Mouse (Mus musculus) testis, adult 2 months (tissue): ENCODE results near the gene Per1.

Source experiments
- CTCF ChIP-seq: fragments of 200-500 bp; IDR thresholded peaks from 2 replicates; pipeline ENCODE4 v1.5.1; 2012; ENCODE audit warnings: low read depth, mild to moderate bottlenecking, inconsistent platforms, low read length, moderate library complexity; ENCODE audit not compliant: control insufficient read depth, insufficient read depth, insufficient replicate concordance
- POLR2A ChIP-seq: fragments of 200-500 bp; IDR thresholded peaks from 2 replicates; pipeline ENCODE4 v1.6.1; 2012; ENCODE audit warnings: low read depth, mild to moderate bottlenecking, inconsistent platforms, low read length, moderate library complexity; ENCODE audit not compliant: control insufficient read depth

- no peak for TF ChIP-seq POLR2A
- no peak for TF ChIP-seq CTCF
These were observed 13.4 kb upstream of the Per1 start for GRCm38 (mm10) chr11:69081613-69082012.
